Mouse (Mus musculus) heart, embryonic 10.5 days (tissue): ENCODE data around the gene Dad1. TPM values are rescaled to one million over a fixed set of nuclear protein-coding genes. Genes with fewer than 3 reads are reported as not detected.

Source experiments
- DNase-seq: peaks from one replicate; pipeline ENCODE4 v3.0.0-alpha.2; 2017; ENCODE audit warnings: low spot score
- H3K27ac ChIP-seq: fragments of 300-500 bp; sonication (generic); 2 replicates; pipeline ENCODE4 v1.5.1; 2016; ENCODE audit warnings: mild to moderate bottlenecking
- H3K27me3 ChIP-seq: fragments of 300-500 bp; sonication (generic); 2 replicates; pipeline ENCODE4 v1.6.1; 2016; ENCODE audit warnings: mild to moderate bottlenecking; ENCODE audit not compliant: poor library complexity, insufficient read depth, severe bottlenecking
- H3K36me3 ChIP-seq: fragments of 300-500 bp; sonication (generic); 2 replicates; pipeline ENCODE4 v1.6.1; 2016; ENCODE audit warnings: mild to moderate bottlenecking, moderate library complexity
- H3K4me1 ChIP-seq: fragments of 300-500 bp; sonication (generic); 2 replicates; pipeline ENCODE4 v1.6.1; 2016; ENCODE audit warnings: mild to moderate bottlenecking
- H3K4me3 ChIP-seq: fragments of 300-500 bp; sonication (generic); 2 replicates; pipeline ENCODE4 v1.5.1; 2016; ENCODE audit warnings: mild to moderate bottlenecking, moderate library complexity
- H3K9me3 ChIP-seq: fragments of 300-500 bp; sonication (generic); 2 replicates; pipeline ENCODE4 v1.6.1; 2016; ENCODE audit warnings: mild to moderate bottlenecking, moderate library complexity
- whole genome bisulfite sequencing: fragments of 180-500 bp; shearing (Covaris S2); methylation state at CpG from one replicate; pipeline ENCODE4 v1.1.7; 2016; 5-methylcytosine and 5-hydroxymethylcytosine counted together
- polyA plus RNA-seq: library from polyadenylated mRNA; unstranded; fragments of >200 nt; fragmentation: Nextera tagmentation; extraction: Ambion mirVana; gene quantifications from 2 replicates; pipeline ENCODE4 v1.2.1, GENCODE M21; 2016

The Dad1 gene
- polyA plus RNA-seq, 1 experiment from 2014 or later, result 298 TPM

DNA sequence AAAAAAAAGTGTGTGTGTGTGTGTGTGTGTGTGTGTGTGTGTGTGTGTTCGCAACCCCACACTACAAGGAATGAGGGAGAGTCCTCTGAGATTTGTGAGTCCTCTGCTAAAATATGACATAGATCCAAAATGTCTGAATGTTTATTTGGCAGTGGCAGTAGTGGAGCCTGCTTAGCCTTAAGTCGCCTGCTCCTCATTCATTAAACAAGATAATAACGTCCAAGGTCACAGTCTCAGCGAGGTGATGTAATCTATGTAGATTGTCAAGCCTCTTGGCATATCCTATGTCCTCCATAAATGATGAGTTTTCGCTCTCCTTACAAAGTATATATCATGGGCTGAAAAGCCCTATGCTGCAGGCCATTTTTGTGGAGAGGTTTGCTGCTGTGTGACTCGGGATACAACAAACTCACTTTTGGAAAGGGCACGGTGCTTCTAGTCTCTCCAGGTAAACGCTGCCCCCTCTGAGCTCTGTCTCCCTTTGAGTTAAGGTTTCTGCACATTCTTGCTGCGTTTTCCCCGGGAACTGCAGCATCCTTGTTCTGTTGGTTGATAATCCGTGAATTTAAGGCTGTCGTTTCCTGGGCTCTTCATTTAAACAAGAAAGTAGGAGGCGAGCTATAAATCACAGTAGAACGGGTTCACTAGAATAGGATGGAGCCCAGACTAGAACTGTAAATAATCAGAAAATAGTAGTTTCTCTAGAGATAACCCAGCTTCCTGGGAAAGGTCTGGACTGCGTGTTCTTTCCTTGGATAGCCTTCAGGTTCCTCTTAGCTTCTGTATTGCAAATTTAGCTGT lies 47.0 kb downstream of the Dad1 start:
- H3K4me3 ChIP-seq, result no peak overlapping the region
- WGBS, result 55% methylated on average over 15 of the region's 15 CpGs
- peak overlapping the region; percentile 31 for H3K27ac ChIP-seq
- DNase-seq, result no peak
- H3K9me3 ChIP-seq, result no peaks in the 10 kb centered on the region
- H3K27me3 ChIP-seq, result no peaks in the 10 kb centered on the region
- no peaks in the 10 kb centered on the region for H3K36me3 ChIP-seq
- peaks cover 50% of the 10 kb centered on the region for H3K4me1 ChIP-seq

DNA sequence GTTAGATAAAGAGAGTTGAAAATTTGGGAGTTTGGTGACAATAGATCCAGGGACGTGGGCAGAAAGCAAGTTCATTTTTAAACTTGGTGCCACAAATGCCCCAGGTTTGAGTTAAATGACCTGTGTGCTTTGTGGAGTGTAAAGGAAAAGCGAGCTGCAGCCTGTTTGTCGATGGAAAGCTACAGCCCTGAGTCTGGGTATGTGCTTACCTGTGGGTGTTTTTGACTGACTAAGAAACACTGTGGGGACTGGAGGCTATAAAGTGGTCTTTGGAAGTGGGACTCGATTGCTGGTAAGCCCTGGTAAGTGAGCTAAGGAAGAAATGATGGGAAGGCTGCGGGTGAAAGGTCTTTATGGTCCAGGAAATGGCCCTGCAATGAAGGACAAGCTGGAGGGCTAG lies 47.6 kb downstream of the Dad1 start:
- WGBS, result 82% methylated on average over 5 of the region's 5 CpGs
- Histone ChIP-seq H3K4me1 (peaks cover 50% of the 10 kb centered on the region), H3K27ac (peak overlapping the region; percentile 37; the same call in 1 of the 2 replicates), H3K27me3 (no peaks in the 10 kb centered on the region), H3K36me3 (no peaks in the 10 kb centered on the region), H3K9me3 (no peaks in the 10 kb centered on the region), H3K4me3 (no peak overlapping the region)
- DNase-seq, result no peak

- Histone ChIP-seq H3K36me3 (no peaks in the 10 kb centered on the region), H3K9me3 (no peaks in the 10 kb centered on the region), H3K4me1 (peaks cover 50% of the 10 kb centered on the region), H3K27me3 (no peaks in the 10 kb centered on the region), H3K4me3 (no peak overlapping the region), H3K27ac (peak overlapping the region; percentile 37; the same call in 1 of the 2 replicates)
- 44% methylated on average over 6 of the region's 6 CpGs for WGBS
- DNase-seq, result no peak
Measured at GRCm38 (mm10) chr14:54205904-54206303, 48.0 kb downstream of the Dad1 start.

GRCm38 (mm10) chr14:54204786-54205185 lies 49.1 kb downstream of the Dad1 start:
- WGBS, result 76% methylated on average over 4 of the region's 4 CpGs
- no peaks in the 10 kb centered on the region for H3K9me3 ChIP-seq
- no peak for DNase-seq

GRCm38 (mm10) chr14:54204311-54204710 lies 49.6 kb downstream of the Dad1 start:
- no peaks in the 10 kb centered on the region for H3K9me3 ChIP-seq
- H3K4me1 ChIP-seq, result peaks cover 50% of the 10 kb centered on the region
- 26% methylated on average over 8 of the region's 8 CpGs for WGBS
- H3K36me3 ChIP-seq, result no peaks in the 10 kb centered on the region
- no peak overlapping the region for H3K27ac ChIP-seq
- H3K27me3 ChIP-seq, result no peaks in the 10 kb centered on the region
- H3K4me3 ChIP-seq, result no peak overlapping the region
- DNase-seq, result no peak

More at GRCm38 (mm10) chr14:54204786-54205185, 49.1 kb downstream of the Dad1 start:
- Histone ChIP-seq H3K4me3 (no peak overlapping the region), H3K27ac (no peak overlapping the region), H3K36me3 (no peaks in the 10 kb centered on the region), H3K4me1 (peaks cover 50% of the 10 kb centered on the region), H3K27me3 (no peaks in the 10 kb centered on the region)

GRCm38 (mm10) chr14:54203776-54204175 lies 50.1 kb downstream of the Dad1 start:
- no peak overlapping the region for H3K27ac ChIP-seq
- H3K4me3 ChIP-seq, result no peak overlapping the region
- no peaks in the 10 kb centered on the region for H3K9me3 ChIP-seq
- no peaks in the 10 kb centered on the region for H3K36me3 ChIP-seq
- no peak for DNase-seq
- H3K4me1 ChIP-seq, result peaks cover 50% of the 10 kb centered on the region
- H3K27me3 ChIP-seq, result no peaks in the 10 kb centered on the region
- WGBS, result 86% methylated on average over 10 of the region's 10 CpGs

- H3K36me3 ChIP-seq, result no peaks in the 10 kb centered on the region
- no peaks in the 10 kb centered on the region for H3K9me3 ChIP-seq
- no peak overlapping the region for H3K4me3 ChIP-seq
- no peak for DNase-seq
- H3K27me3 ChIP-seq, result no peaks in the 10 kb centered on the region
- H3K4me1 ChIP-seq, result peaks cover 50% of the 10 kb centered on the region
- WGBS, result 93% methylated on average over 6 of the region's 6 CpGs
- H3K27ac ChIP-seq, result no peak overlapping the region
Measured at GRCm38 (mm10) chr14:54203207-54203606, 50.7 kb downstream of the Dad1 start.

DNA sequence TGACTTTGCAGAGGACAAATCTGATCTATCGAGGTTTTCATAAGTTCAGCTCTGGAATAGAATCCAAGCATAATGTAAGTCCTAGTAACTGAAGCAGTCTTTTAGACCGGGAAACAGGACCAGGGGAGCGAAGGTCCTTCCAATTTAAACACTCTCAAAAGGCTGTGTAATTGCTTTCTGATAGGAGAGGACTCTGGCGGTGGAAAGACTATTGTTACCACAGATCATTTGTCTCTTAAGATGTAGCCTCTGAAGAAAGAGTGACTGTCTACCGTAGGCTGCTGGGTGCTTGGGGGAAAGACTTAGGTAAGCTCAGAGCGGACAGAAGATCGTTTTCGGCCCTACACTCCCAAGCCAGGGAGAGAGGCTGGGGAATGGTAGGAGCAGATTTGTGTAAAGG lies 53.5 kb downstream of the Dad1 start:
- DNase-seq, result no peak
- WGBS, result 70% methylated on average over 8 of the region's 8 CpGs
- H3K27ac ChIP-seq, result no peak overlapping the region
- no peaks in the 10 kb centered on the region for H3K9me3 ChIP-seq
- H3K36me3 ChIP-seq, result no peaks in the 10 kb centered on the region
- no peaks in the 10 kb centered on the region for H3K27me3 ChIP-seq
- H3K4me3 ChIP-seq, result no peak overlapping the region
- peaks cover 37% of the 10 kb centered on the region for H3K4me1 ChIP-seq

DNA sequence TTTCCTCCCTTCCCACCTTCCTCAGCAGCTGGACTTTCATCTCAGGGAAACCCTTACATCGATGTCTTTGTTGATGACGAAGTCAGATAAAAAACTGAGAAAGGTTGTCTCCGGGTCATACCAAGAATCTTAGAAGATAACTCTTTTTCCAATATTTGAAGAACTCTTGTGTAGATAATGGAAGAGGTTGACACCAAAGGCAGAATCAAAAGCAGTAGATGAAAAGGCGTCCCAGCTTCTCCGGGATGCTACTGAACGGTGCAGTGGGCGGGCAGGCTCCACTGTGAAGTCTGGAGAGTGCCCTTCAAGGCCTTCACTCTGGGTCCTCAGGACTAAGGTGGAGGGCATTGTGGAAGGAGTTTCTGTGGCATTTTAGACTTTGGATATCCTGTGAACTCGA lies 54.2 kb downstream of the Dad1 start:
- Histone ChIP-seq H3K9me3 (no peaks in the 10 kb centered on the region), H3K4me1 (peaks cover 44% of the 10 kb centered on the region), H3K27ac (no peak overlapping the region), H3K27me3 (no peaks in the 10 kb centered on the region), H3K4me3 (no peak overlapping the region), H3K36me3 (no peaks in the 10 kb centered on the region)
- no peak for DNase-seq
- WGBS, result 86% methylated on average over 8 of the region's 8 CpGs

DNA sequence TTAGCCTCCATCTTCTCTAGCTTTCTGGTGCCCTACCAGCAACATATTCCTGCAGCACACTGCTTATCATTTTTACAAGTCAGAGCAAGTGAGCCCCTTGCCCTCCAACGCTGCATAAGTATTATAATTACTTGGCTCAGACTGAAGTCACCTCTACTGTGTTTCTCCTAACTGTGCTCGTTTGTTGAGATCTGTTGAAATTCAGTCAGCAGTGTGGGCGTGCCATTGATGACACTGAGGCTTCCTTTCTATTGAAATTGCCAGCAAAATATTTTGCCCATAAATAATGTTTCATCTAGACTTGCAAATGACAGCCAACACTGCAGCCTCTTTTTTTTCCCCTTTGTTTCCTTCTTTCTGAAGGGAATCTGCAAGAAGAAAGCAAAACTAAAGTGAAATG lies 56.2 kb downstream of the Dad1 start:
- H3K27me3 ChIP-seq, result no peaks in the 10 kb centered on the region
- no peak overlapping the region for H3K27ac ChIP-seq
- no peaks in the 10 kb centered on the region for H3K9me3 ChIP-seq
- H3K36me3 ChIP-seq, result no peaks in the 10 kb centered on the region
- no peak overlapping the region for H3K4me3 ChIP-seq
- peaks cover 47% of the 10 kb centered on the region for H3K4me1 ChIP-seq
- DNase-seq, result no peak
- 66% methylated on average over 3 of the region's 3 CpGs for WGBS

DNA sequence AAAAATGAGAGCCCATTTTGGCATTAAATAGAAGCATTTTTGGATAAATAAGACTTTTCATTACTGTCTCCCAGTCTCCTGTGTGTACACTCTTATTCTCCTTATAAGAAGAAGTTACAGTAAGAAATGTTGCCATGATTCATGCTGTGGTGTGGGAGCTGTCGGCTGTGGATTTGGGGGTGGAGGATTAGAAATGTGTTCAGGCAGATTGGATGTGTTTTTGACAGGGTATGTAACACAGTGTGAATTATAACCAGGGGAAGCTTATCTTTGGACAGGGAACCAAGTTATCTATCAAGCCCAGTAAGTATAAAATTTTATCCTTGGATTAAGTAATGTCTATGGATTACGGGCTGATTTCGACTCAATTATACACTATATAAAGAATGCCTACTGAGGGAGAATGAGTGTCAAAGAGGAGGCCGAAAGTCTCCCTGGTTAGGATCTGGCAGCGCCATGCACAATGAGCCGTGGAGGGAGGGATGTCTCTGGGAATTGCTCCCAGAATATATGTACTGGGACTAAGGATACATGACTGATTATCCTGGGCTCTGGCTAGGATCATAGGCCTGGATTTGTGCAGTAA lies 58.0 kb downstream of the Dad1 start:
- Histone ChIP-seq H3K4me3 (no peak overlapping the region), H3K9me3 (no peaks in the 10 kb centered on the region), H3K27me3 (no peaks in the 10 kb centered on the region), H3K27ac (no peak overlapping the region), H3K36me3 (no peaks in the 10 kb centered on the region), H3K4me1 (peaks cover 58% of the 10 kb centered on the region)
- WGBS, result 81% methylated on average over 6 of the region's 6 CpGs
- DNase-seq, result no peak

- Histone ChIP-seq H3K4me1 (peaks cover 73% of the 10 kb centered on the region), H3K9me3 (no peaks in the 10 kb centered on the region), H3K27ac (peak overlapping the region; percentile 67), H3K36me3 (no peaks in the 10 kb centered on the region), H3K4me3 (no peak overlapping the region), H3K27me3 (no peaks in the 10 kb centered on the region)
- WGBS, result 65% methylated on average over 9 of the region's 9 CpGs
- no peak for DNase-seq
Measured at GRCm38 (mm10) chr14:54193354-54194133, 60.4 kb downstream of the Dad1 start.

DNA sequence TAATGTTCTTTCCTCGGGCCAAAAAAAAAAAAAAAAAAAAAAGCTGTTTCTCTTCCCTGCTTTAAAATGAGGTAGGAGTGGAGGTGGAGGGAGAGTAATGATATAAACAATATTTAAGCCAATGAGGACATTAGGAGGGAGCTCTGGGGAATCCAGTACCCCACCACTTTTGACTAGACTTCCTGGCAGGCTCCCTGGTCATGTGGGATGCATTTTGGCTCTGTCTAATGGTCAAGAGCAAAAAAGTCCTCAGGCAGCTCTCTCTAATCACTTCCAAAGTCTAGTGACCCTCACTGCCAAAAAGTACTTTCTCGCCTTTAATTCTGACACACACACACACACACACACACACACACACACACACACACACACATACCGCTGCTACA lies 61.4 kb downstream of the Dad1 start:
- WGBS, result 69% methylated on average over 3 of the region's 3 CpGs
- Histone ChIP-seq H3K9me3 (no peaks in the 10 kb centered on the region), H3K27ac (no peak overlapping the region), H3K4me1 (peaks cover 65% of the 10 kb centered on the region), H3K4me3 (no peak overlapping the region), H3K36me3 (no peaks in the 10 kb centered on the region), H3K27me3 (no peaks in the 10 kb centered on the region)
- no peak for DNase-seq
